Mouse (Mus musculus): ENCODE measurements around the gene Pnma1. TPM values are rescaled to one million over a fixed set of nuclear protein-coding genes. Genes with fewer than 3 reads are reported as not detected.

Gene Pnma1
- total and polyA plus RNA-seq, 3 experiments = 0.13 to 0.30 TPM; not detected in 1

DNA sequence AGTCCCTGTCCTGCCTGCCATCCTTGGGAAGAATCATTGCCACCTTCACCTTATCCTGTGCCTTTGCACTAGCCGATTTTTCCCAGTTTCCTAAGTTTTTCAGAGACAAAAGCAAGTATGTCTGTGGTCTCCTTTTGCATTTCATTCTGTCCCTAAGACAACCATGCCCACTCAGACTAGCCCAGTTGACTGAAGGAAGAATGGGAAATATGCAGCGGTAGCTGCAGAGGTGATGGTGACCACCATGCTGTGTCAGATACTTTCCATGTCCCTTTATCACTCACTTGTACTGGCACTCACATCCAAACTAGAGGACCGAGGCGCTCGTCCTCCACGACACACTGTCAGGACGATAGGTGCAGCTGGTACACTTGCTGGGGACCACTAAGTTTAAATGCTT is 11.2 kb downstream of the Pnma1 start:
- H3K4me1 ChIP-seq (ENCODE audit: control insufficient read depth in 1 of 2, insufficient read depth in 2 of 2) = no peaks in the 10 kb centered on the region
- no peak overlapping the region for H3K9ac ChIP-seq (ENCODE audit: insufficient read depth, low read depth)
- H3K36me3 ChIP-seq (replicated peaks in 1 of 2; ENCODE audit: control insufficient read depth in 1 of 2, insufficient read depth in 1 of 2, low read length in 1 of 2) = peaks cover 6 to 30% of the 10 kb centered on the region in 2 experiments
- H3K79me2 ChIP-seq (replicated peaks; ENCODE audit: control insufficient read depth, extremely low read depth, insufficient read depth, poor library complexity, severe bottlenecking) = no peaks in the 10 kb centered on the region
- H3K27ac ChIP-seq (ENCODE audit: insufficient read depth, low read depth) = no peak overlapping the region
- DNase-seq (ENCODE audit: extremely low read depth) = no peak
- no peak for TF ChIP-seq EP300 (IDR thresholded peaks at IDR 0.05; ENCODE audit: low read length)
- TF ChIP-seq CHD2 (IDR thresholded peaks at IDR 0.05; ENCODE audit: low read length) = no peak
- no peak for TF ChIP-seq ZC3H11A (IDR thresholded peaks at IDR 0.05; ENCODE audit: low read depth, low read length)
- TF ChIP-seq MAZ (IDR thresholded peaks at IDR 0.05; ENCODE audit: low read depth, low read length) = no peak
- no peak for TF ChIP-seq KAT2A (IDR thresholded peaks at IDR 0.05; ENCODE audit: insufficient replicate concordance, low read length)
- no peak for TF ChIP-seq GABPA (IDR thresholded peaks at IDR 0.05; ENCODE audit: insufficient replicate concordance, low read depth, low read length)
- no peak for TF ChIP-seq MAFK (IDR thresholded peaks at IDR 0.05; ENCODE audit: insufficient replicate concordance, low read length)
- in situ Hi-C loops (cut with MboI; ENCODE audit: low pct_ligation_motif_present, low pct_unique_long_range_greater_than_20kb, low sequenced_read_pairs) (no loop called here), dilution Hi-C loops (cut with MboI; ENCODE audit: extremely low pct_ligation_motif_present, extremely low pct_unique_long_range_greater_than_20kb, low sequenced_read_pairs) (no loop called here)
- H3K27me3 ChIP-seq (replicated peaks) = no peaks in the 10 kb centered on the region
- H3K9me3 ChIP-seq (replicated peaks; ENCODE audit: low read length) = no peaks in the 10 kb centered on the region
- H3K4me3 ChIP-seq (replicated peaks in 1 of 3; ENCODE audit: low read depth in 2 of 3, low read length in 2 of 3, poor library complexity in 1 of 3) = no peak overlapping the region
- no peak overlapping the region for H3K4me2 ChIP-seq (ENCODE audit: insufficient read depth, low read depth, poor library complexity, severe bottlenecking)

DNA sequence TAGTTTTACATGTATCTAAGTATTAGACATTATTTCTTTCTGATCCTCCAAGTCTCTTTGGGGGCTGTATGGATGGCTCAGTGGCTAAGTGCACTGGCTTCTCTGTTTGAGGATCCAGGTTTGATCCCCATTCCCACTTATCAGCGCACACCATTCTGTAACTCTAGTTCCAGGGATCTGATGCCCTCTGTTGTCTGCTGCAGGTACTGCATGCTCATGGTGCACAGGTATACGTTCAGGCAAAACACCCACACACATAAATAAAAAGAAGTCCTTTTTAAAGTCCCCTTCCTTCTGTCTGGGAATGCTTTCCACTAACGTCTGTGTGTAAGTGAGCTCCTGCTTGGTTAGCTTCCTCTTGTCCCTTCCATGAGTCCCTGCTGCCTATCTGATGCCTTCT is 16.0 kb downstream of the Pnma1 start:
- peak; percentile 48 for DNase-seq (ENCODE audit: extremely low read depth)
- in situ Hi-C loops (cut with MboI; ENCODE audit: low pct_ligation_motif_present, low pct_unique_long_range_greater_than_20kb, low sequenced_read_pairs) (no loop called here), dilution Hi-C loops (cut with MboI; ENCODE audit: extremely low pct_ligation_motif_present, extremely low pct_unique_long_range_greater_than_20kb, low sequenced_read_pairs) (no loop called here)
- peaks cover 0 to 16% of the 10 kb centered on the region in 2 experiments; a peak in 2 of 4 replicates for H3K4me1 ChIP-seq (ENCODE audit: control insufficient read depth in 1 of 2, insufficient read depth in 2 of 2)
- no peaks in the 10 kb centered on the region for H3K9me3 ChIP-seq (replicated peaks; ENCODE audit: low read length)
- H3K79me2 ChIP-seq (replicated peaks; ENCODE audit: control insufficient read depth, extremely low read depth, insufficient read depth, poor library complexity, severe bottlenecking) = no peaks in the 10 kb centered on the region
- H3K4me3 ChIP-seq (replicated peaks in 1 of 3; ENCODE audit: low read depth in 2 of 3, low read length in 2 of 3, poor library complexity in 1 of 3) = no peak overlapping the region
- H3K27me3 ChIP-seq (replicated peaks) = no peaks in the 10 kb centered on the region
- no peak overlapping the region for H3K9ac ChIP-seq (ENCODE audit: insufficient read depth, low read depth)
- peak; percentile 70 for TF ChIP-seq SMC3 (IDR thresholded peaks at IDR 0.05; ENCODE audit: low read depth, low read length)
- no peak for TF ChIP-seq IRF4 (IDR thresholded peaks at IDR 0.05; ENCODE audit: low read depth, low read length)
- TF ChIP-seq MAX (IDR thresholded peaks at IDR 0.05; ENCODE audit: low read length) = no peak
- peak; percentile 64 for TF ChIP-seq RAD21 (IDR thresholded peaks at IDR 0.05; ENCODE audit: low read depth, low read length)
- TF ChIP-seq CTCF (conservative IDR thresholded peaks at IDR 0.05 in 1 of 2, IDR thresholded peaks at IDR 0.05 in 1 of 2; ENCODE audit: low read depth in 2 of 2, low read length in 2 of 2) = peak; percentile 68 to 86
- no peak overlapping the region for H3K4me2 ChIP-seq (ENCODE audit: insufficient read depth, low read depth, poor library complexity, severe bottlenecking)
- H3K27ac ChIP-seq (ENCODE audit: insufficient read depth, low read depth) = no peak overlapping the region
- H3K36me3 ChIP-seq (replicated peaks in 1 of 2; ENCODE audit: control insufficient read depth in 1 of 2, insufficient read depth in 1 of 2, low read length in 1 of 2) = peaks cover 6 to 33% of the 10 kb centered on the region in 2 experiments

DNA sequence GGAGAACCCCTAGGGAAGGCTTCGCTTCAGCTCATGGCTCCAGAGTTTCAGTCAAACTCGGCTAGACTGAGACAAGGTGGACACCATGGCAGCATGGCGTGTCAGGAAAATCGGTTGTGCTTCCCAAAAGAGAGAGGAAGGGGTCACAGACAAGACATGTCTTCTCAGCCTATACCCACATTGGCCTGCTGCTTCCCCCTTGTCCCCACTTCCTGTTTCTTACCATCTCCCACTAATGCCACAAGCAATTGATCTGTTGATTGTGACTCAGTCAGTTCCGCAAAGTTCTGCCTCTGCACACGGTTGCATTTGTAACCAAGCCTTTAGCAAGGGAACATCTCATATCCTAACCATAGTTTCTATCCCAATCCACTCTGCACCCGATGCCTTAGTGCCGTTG is 18.4 kb downstream of the Pnma1 start:
- Histone ChIP-seq H3K4me3 (replicated peaks in 1 of 3; ENCODE audit: low read depth in 2 of 3, low read length in 2 of 3, poor library complexity in 1 of 3) (no peak overlapping the region), H3K79me2 (replicated peaks; ENCODE audit: control insufficient read depth, extremely low read depth, insufficient read depth, poor library complexity, severe bottlenecking) (no peaks in the 10 kb centered on the region), H3K4me2 (ENCODE audit: insufficient read depth, low read depth, poor library complexity, severe bottlenecking) (no peak overlapping the region), H3K4me1 (ENCODE audit: control insufficient read depth in 1 of 2, insufficient read depth in 2 of 2) (peaks cover 0 to 18% of the 10 kb centered on the region in 2 experiments; a peak in 2 of 4 replicates), H3K9me3 (replicated peaks; ENCODE audit: low read length) (no peaks in the 10 kb centered on the region), H3K36me3 (replicated peaks in 1 of 2; ENCODE audit: control insufficient read depth in 1 of 2, insufficient read depth in 1 of 2, low read length in 1 of 2) (peaks cover 2 to 29% of the 10 kb centered on the region in 2 experiments), H3K27ac (ENCODE audit: insufficient read depth, low read depth) (no peak overlapping the region), H3K9ac (ENCODE audit: insufficient read depth, low read depth) (no peak overlapping the region), H3K27me3 (replicated peaks) (no peaks in the 10 kb centered on the region)
- in situ Hi-C loops (cut with MboI; ENCODE audit: low pct_ligation_motif_present, low pct_unique_long_range_greater_than_20kb, low sequenced_read_pairs) = no loop called here
- DNase-seq (ENCODE audit: extremely low read depth) = no peak
- TF ChIP-seq ZC3H11A (IDR thresholded peaks at IDR 0.05; ENCODE audit: low read depth, low read length) (no peak), MYC (IDR thresholded peaks at IDR 0.05; ENCODE audit: low read depth, low read length) (no peak), CHD1 (IDR thresholded peaks at IDR 0.05; ENCODE audit: low read depth, low read length) (no peak), MEF2A (IDR thresholded peaks at IDR 0.05; ENCODE audit: borderline replicate concordance, low read depth, low read length) (no peak)
- dilution Hi-C loops (cut with MboI; ENCODE audit: extremely low pct_ligation_motif_present, extremely low pct_unique_long_range_greater_than_20kb, low sequenced_read_pairs) = no loop called here

Measured in CH12.LX (cell line).